Mouse (Mus musculus): ENCODE data around the gene Gm49601. TPM values are rescaled to one million over a fixed set of nuclear protein-coding genes. Genes with fewer than 3 reads are reported as not detected.
A peak's percentile ranks its signal among the peaks of the same experiment; 100 is the strongest.

Gene Gm49601
- polyA plus RNA-seq, 1 experiment from 2014 or later = 23.3 TPM

DNA sequence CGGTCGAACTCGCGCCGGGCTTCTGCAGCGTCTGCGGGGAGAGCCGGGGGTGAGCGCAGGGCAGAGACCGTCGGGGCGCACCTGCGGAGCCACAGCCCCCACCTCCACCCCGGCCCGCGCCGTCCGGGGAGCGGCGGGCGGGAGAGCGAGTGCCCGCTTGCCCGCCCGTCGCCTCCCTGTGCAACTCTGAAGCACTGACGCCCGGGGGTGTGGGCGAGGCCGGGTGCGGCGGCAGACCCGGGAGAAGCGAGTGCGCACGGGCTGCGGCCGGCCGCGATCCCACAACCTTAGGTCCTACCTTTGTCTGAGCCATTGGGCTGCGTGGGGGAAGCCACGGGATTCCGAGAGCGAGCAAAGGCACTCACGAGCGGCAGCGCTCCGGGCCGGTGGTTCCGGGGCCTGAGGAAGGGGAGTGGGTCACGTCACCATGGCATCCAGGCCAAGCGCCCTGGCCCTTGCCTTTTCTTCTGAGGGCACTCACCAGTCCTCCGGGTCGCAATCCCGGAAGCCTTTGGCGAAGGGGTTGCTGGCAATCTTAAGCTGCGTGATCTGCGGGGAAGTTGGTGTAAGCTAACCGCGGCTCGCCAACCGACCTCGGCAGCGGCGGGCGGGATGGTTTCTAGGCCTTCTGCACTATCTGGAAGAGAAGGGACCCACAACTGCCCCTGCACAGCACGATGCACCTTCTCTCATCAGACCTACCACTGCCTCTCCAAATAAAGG is 43.6 kb downstream of the Gm49601 start:
- ATAC-seq = 0 out of 2 replicates have a peak, but pooled peaks have one; percentile 10
- H3K9ac ChIP-seq (ENCODE audit: low read depth, low read length) = 0 out of 2 replicates have a peak overlapping the region, but pooled peaks have one; percentile 46

DNA sequence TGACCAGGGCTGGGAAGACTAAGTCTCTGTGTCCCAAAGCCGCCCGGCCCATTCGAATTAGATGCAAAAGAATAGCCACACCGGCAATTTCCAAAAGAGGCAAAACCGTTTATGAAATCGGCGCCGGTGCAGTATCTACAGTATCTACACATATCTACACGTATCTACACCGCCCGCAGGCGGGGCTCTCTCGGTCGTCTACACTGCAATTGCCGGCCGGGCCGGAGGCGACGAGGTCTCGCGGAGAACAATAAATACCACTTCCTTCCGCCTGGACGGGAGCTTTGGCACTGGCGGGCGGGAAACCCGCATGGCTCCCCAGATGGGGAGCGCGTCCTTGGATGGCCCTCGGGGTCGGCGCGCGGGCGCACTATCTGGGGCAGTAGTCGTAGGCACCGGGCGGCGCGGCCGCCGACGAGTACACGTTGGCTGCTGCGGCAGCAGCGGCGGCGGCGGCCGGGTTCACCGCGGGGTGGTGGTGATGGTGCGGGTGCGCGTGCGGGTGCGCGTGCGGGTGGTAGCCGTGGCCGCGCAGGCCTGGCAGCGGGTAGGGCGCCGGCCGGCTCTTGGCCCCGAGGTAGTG is 44.5 kb downstream of the Gm49601 start:
- H3K9ac ChIP-seq (ENCODE audit: low read depth, low read length) = 0 out of 2 replicates have a peak overlapping the region, but pooled peaks have one; percentile 46
- WGBS = 1% methylated on average over 43 of the region's 66 CpGs

More for the DNA sequence above, 43.6 kb downstream of the Gm49601 start:
- peak overlapping the region; percentile 38 for H3K4me3 ChIP-seq (ENCODE audit: low read depth, low read length)
- H3K27me3 ChIP-seq (ENCODE audit: control insufficient read depth, insufficient read depth, low read depth, low read length) = peaks cover 73% of the 10 kb centered on the region
- no peaks in the 10 kb centered on the region for H3K9me3 ChIP-seq (replicated peaks; ENCODE audit: control insufficient read depth, low read length, poor library complexity, severe bottlenecking)
- H3K4me1 ChIP-seq (ENCODE audit: control insufficient read depth, insufficient read depth, low read length) = peaks cover 21% of the 10 kb centered on the region
- H3K27ac ChIP-seq (ENCODE audit: low read length) = no peak overlapping the region
- WGBS = 1% methylated on average over 64 of the region's 67 CpGs
- H3K4me2 ChIP-seq (ENCODE audit: low read length) = peak overlapping the region; percentile 55
- no peaks in the 10 kb centered on the region for H3K36me3 ChIP-seq (ENCODE audit: control insufficient read depth, insufficient read depth, low read length)

DNA sequence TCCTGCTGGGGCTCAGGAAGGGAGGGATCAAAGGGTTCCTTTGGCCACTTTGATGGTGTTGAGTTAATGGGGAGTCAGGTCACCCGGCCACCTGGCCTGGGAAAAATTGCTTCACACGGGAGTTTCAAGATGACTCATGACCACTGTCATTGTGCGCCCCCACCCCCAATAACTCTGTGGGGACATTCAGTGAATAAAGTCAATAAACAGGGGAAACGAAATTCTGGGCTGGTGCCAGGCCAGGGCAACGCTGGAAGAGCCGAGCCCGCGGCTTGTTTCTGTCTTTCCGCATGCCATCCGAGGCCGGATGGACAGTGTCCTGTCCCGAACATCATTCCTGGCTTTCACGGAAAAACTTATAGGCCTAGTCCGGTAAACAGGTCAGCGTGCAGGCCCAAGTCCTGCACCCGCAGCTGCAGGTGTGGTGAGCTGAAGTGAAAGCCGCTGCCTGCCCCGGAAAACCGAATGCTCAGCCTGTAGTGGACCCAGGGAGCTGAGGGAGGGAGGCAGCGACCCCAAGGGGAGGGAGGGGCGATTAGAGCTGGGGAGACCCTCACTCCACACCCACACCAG is 45.1 kb downstream of the Gm49601 start:
- H3K9ac ChIP-seq (ENCODE audit: low read depth, low read length) = no peak overlapping the region
- no peak overlapping the region for H3K27ac ChIP-seq (ENCODE audit: low read length)
- H3K4me3 ChIP-seq (ENCODE audit: low read depth, low read length) = peak overlapping the region; percentile 38
- H3K9me3 ChIP-seq (replicated peaks; ENCODE audit: control insufficient read depth, low read length, poor library complexity, severe bottlenecking) = no peaks in the 10 kb centered on the region
- H3K4me2 ChIP-seq (ENCODE audit: low read length) = peak overlapping the region; percentile 55
- WGBS = 4% methylated on average over 21 of the region's 21 CpGs
- H3K4me1 ChIP-seq (ENCODE audit: control insufficient read depth, insufficient read depth, low read length) = peaks cover 11% of the 10 kb centered on the region
- peaks cover 73% of the 10 kb centered on the region for H3K27me3 ChIP-seq (ENCODE audit: control insufficient read depth, insufficient read depth, low read depth, low read length)
- no peak for ATAC-seq
- H3K36me3 ChIP-seq (ENCODE audit: control insufficient read depth, insufficient read depth, low read length) = no peaks in the 10 kb centered on the region

More for the DNA sequence above, 44.5 kb downstream of the Gm49601 start:
- peak overlapping the region; percentile 38 for H3K4me3 ChIP-seq (ENCODE audit: low read depth, low read length)
- H3K9me3 ChIP-seq (replicated peaks; ENCODE audit: control insufficient read depth, low read length, poor library complexity, severe bottlenecking) = no peaks in the 10 kb centered on the region
- H3K4me2 ChIP-seq (ENCODE audit: low read length) = peak overlapping the region; percentile 55
- peaks cover 16% of the 10 kb centered on the region for H3K4me1 ChIP-seq (ENCODE audit: control insufficient read depth, insufficient read depth, low read length)
- H3K36me3 ChIP-seq (ENCODE audit: control insufficient read depth, insufficient read depth, low read length) = no peaks in the 10 kb centered on the region
- H3K27ac ChIP-seq (ENCODE audit: low read length) = no peak overlapping the region
- H3K27me3 ChIP-seq (ENCODE audit: control insufficient read depth, insufficient read depth, low read depth, low read length) = peaks cover 73% of the 10 kb centered on the region
- peak; percentile 43 for ATAC-seq

DNA sequence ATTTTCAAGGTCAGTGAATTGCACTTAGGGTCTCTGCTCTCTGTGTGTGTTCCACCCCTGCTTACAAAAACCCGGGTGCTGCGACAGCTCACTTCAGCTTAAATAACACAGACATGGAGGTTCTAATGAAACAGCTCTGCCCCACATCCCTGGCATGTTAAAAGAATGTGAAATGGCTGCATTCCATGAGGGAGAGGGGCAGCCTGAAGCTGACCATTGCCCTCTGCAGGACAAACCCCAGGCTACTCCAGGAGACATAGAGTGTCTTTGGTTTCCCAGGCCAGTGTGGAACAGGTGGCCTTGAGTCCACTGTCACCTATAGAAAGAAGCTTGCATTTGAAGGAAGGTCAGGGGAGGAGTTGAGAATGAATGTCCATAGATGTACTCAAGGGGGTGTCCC is 45.8 kb downstream of the Gm49601 start:
- peaks cover 69% of the 10 kb centered on the region for H3K27me3 ChIP-seq (ENCODE audit: control insufficient read depth, insufficient read depth, low read depth, low read length)
- ATAC-seq = no peak
- H3K9me3 ChIP-seq (replicated peaks; ENCODE audit: control insufficient read depth, low read length, poor library complexity, severe bottlenecking) = no peaks in the 10 kb centered on the region
- H3K4me1 ChIP-seq (ENCODE audit: control insufficient read depth, insufficient read depth, low read length) = peaks cover 11% of the 10 kb centered on the region
- 24% methylated on average over 2 of the region's 2 CpGs for WGBS
- no peaks in the 10 kb centered on the region for H3K36me3 ChIP-seq (ENCODE audit: control insufficient read depth, insufficient read depth, low read length)
- no peak overlapping the region for H3K9ac ChIP-seq (ENCODE audit: low read depth, low read length)
- no peak overlapping the region for H3K4me2 ChIP-seq (ENCODE audit: low read length)
- no peak overlapping the region for H3K4me3 ChIP-seq (ENCODE audit: low read depth, low read length)
- H3K27ac ChIP-seq (ENCODE audit: low read length) = no peak overlapping the region

DNA sequence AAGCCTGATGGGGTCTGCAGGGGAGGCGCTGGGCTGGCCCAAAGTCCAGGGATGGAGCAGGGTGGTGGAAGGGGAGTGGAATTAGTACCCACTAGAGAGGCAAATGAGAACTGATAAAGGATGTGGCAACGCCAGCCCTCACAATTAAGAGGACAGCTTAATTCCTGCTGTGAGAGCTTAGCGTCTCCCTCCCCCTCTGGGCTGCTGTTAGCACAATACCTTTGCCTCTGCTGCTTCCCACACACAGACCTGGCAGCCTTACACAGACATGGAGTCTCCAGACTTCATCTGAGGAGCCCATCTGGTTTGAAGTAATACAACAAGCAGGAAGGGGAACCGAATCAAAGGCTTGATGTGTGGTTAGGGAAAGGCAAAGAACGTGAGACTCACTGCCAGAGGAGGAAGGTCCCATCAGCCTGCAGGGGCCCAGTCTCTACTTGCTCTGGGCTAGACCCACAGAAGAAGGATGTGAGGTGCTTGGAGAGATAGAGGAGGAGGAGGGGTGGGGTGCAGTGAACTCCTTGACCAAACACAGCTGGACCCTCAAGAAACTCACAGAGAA is 48.5 kb downstream of the Gm49601 start:
- H3K9ac ChIP-seq (ENCODE audit: low read depth, low read length) = no peak overlapping the region
- peaks cover 42% of the 10 kb centered on the region for H3K27me3 ChIP-seq (ENCODE audit: control insufficient read depth, insufficient read depth, low read depth, low read length)
- H3K4me2 ChIP-seq (ENCODE audit: low read length) = no peak overlapping the region
- H3K9me3 ChIP-seq (replicated peaks; ENCODE audit: control insufficient read depth, low read length, poor library complexity, severe bottlenecking) = no peaks in the 10 kb centered on the region
- H3K4me3 ChIP-seq (ENCODE audit: low read depth, low read length) = no peak overlapping the region
- H3K4me1 ChIP-seq (ENCODE audit: control insufficient read depth, insufficient read depth, low read length) = peaks cover 11% of the 10 kb centered on the region
- WGBS = 13% methylated on average over 5 of the region's 5 CpGs
- H3K27ac ChIP-seq (ENCODE audit: low read length) = no peak overlapping the region
- ATAC-seq = no peak
- H3K36me3 ChIP-seq (ENCODE audit: control insufficient read depth, insufficient read depth, low read length) = no peaks in the 10 kb centered on the region

DNA sequence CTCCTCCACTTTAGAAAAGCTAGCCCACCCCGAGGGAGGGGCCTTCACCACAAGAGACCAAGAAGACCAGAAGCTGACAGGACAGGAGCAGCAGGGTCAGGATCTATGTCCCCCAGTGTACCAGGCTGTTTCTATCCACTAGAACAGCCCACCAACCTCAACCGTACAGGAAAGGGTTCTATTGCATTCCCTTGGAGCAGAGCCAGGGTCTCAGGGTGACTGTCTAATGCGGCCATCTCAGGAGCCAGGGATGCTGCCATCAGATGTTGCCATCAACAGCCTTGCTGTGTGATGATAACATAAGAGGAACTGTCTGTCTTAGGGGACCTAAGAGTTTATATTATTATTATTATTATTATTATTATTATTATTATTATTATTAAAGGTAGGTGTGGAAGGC is 49.2 kb downstream of the Gm49601 start:
- H3K36me3 ChIP-seq (ENCODE audit: control insufficient read depth, insufficient read depth, low read length) = no peaks in the 10 kb centered on the region
- no peak overlapping the region for H3K27ac ChIP-seq (ENCODE audit: low read length)
- no peak overlapping the region for H3K9ac ChIP-seq (ENCODE audit: low read depth, low read length)
- ATAC-seq = no peak
- peaks cover 36% of the 10 kb centered on the region for H3K27me3 ChIP-seq (ENCODE audit: control insufficient read depth, insufficient read depth, low read depth, low read length)
- H3K9me3 ChIP-seq (replicated peaks; ENCODE audit: control insufficient read depth, low read length, poor library complexity, severe bottlenecking) = no peaks in the 10 kb centered on the region
- 29% methylated on average over 3 of the region's 3 CpGs for WGBS
- no peak overlapping the region for H3K4me2 ChIP-seq (ENCODE audit: low read length)
- H3K4me1 ChIP-seq (ENCODE audit: control insufficient read depth, insufficient read depth, low read length) = peaks cover 10% of the 10 kb centered on the region
- no peak overlapping the region for H3K4me3 ChIP-seq (ENCODE audit: low read depth, low read length)

DNA sequence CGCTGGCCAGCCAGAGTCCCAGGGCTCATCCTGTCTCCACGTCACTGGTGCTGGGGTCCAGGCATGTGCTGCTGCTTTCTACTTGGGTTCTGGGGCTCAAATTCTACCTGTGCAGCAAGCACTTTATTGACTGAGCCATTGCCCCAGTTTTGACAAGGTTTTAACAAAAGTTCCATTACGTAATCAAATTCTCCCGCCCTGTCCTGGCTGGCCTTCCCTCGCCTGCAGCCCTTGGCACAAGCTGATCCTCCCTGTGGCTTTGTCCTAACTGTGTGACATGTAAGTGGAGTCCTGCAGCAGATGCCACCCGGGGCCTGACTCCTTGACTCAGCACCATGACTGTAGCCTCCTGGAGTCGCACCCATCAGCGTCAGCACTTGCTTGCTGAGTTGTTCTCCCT is 52.0 kb downstream of the Gm49601 start:
- no peaks in the 10 kb centered on the region for H3K36me3 ChIP-seq (ENCODE audit: control insufficient read depth, insufficient read depth, low read length)
- no peaks in the 10 kb centered on the region for H3K4me1 ChIP-seq (ENCODE audit: control insufficient read depth, insufficient read depth, low read length)
- no peaks in the 10 kb centered on the region for H3K9me3 ChIP-seq (replicated peaks; ENCODE audit: control insufficient read depth, low read length, poor library complexity, severe bottlenecking)
- no peak overlapping the region for H3K4me3 ChIP-seq (ENCODE audit: low read depth, low read length)
- ATAC-seq = no peak
- no peak overlapping the region for H3K4me2 ChIP-seq (ENCODE audit: low read length)
- H3K9ac ChIP-seq (ENCODE audit: low read depth, low read length) = no peak overlapping the region
- H3K27ac ChIP-seq (ENCODE audit: low read length) = no peak overlapping the region
- 79% methylated on average over 8 of the region's 8 CpGs for WGBS
- H3K27me3 ChIP-seq (ENCODE audit: control insufficient read depth, insufficient read depth, low read depth, low read length) = peaks cover 9% of the 10 kb centered on the region
